Mouse (Mus musculus): Measurements from ENCODE around the gene Adad1. TPM values are rescaled to one million over a fixed set of nuclear protein-coding genes. Genes with fewer than 3 reads are reported as not detected.
A peak's percentile ranks its signal among the peaks of the same experiment; 100 is the strongest.

Gene Adad1
- 0.22 and 0.34 TPM in 2 replicates for polyA plus RNA-seq (2015; fragmentation: Nextera tagmentation; extraction: Ambion mirVana)

GRCm38 (mm10) chr3:37063406-37063805, at the start of gene Adad1:
TSS of gene Adad1 (plus strand) at chr3:37063527.
- no peaks in the 10 kb centered on the region for H3K36me3 ChIP-seq (ENCODE audit: poor library complexity, severe bottlenecking)
- ATAC-seq, result 0 out of 2 replicates have a peak, but pooled peaks have one; percentile 30
- H3K4me2 ChIP-seq, result peak within 1 kb of the TSS; percentile 36
- no peaks in the 10 kb centered on the region for H3K4me1 ChIP-seq
- peaks cover 31% of the 10 kb centered on the region for H3K9me3 ChIP-seq (replicated peaks)
- H3K4me3 ChIP-seq, result peak within 1 kb of the TSS; percentile 8; the same call in 1 of the 2 replicates
- no peak within 1 kb of the TSS for H3K9ac ChIP-seq
- H3K27me3 ChIP-seq, result no peaks in the 10 kb centered on the region
- WGBS, result 70% methylated on average over 28 of the region's 39 CpGs
- H3K27ac ChIP-seq, result no peak within 1 kb of the TSS

- no peaks in the 10 kb centered on the region for H3K9me3 ChIP-seq (replicated peaks)
- H3K27ac ChIP-seq, result no peak overlapping the region
- H3K4me1 ChIP-seq, result no peaks in the 10 kb centered on the region
- 83% methylated on average over 2 of the region's 2 CpGs for WGBS
- no peak for ATAC-seq
- H3K27me3 ChIP-seq, result no peaks in the 10 kb centered on the region
- H3K36me3 ChIP-seq (ENCODE audit: poor library complexity, severe bottlenecking), result peaks cover 48% of the 10 kb centered on the region
- no peak overlapping the region for H3K9ac ChIP-seq
- H3K4me2 ChIP-seq, result no peak overlapping the region
- no peak overlapping the region for H3K4me3 ChIP-seq
These were observed 25.3 kb upstream of the Adad1 start for GRCm38 (mm10) chr3:37037979-37038378.

- Histone ChIP-seq H3K27me3 (no peaks in the 10 kb centered on the region), H3K36me3 (ENCODE audit: poor library complexity, severe bottlenecking) (peaks cover 47% of the 10 kb centered on the region), H3K9me3 (replicated peaks) (no peaks in the 10 kb centered on the region), H3K9ac (no peak overlapping the region), H3K4me1 (no peaks in the 10 kb centered on the region), H3K27ac (no peak overlapping the region), H3K4me2 (no peak overlapping the region), H3K4me3 (no peak overlapping the region)
- ATAC-seq, result no peak
These were observed 23.5 kb upstream of the Adad1 start for GRCm38 (mm10) chr3:37039811-37040210.

- no peaks in the 10 kb centered on the region for H3K4me1 ChIP-seq
- no peaks in the 10 kb centered on the region for H3K27me3 ChIP-seq
- H3K36me3 ChIP-seq (ENCODE audit: poor library complexity, severe bottlenecking), result peaks cover 25% of the 10 kb centered on the region
- no peak overlapping the region for H3K4me2 ChIP-seq
- ATAC-seq, result no peak
- no peak overlapping the region for H3K9ac ChIP-seq
- no peak overlapping the region for H3K4me3 ChIP-seq
- H3K9me3 ChIP-seq (replicated peaks), result no peaks in the 10 kb centered on the region
- H3K27ac ChIP-seq, result no peak overlapping the region
- WGBS, result 97% methylated on average over 1 of the region's 1 CpGs
These were observed 11.8 kb upstream of the Adad1 start for GRCm38 (mm10) chr3:37051491-37051890.

GRCm38 (mm10) chr3:37073211-37073610, 9.9 kb downstream of the Adad1 start:
- Histone ChIP-seq H3K9ac (no peak overlapping the region), H3K9me3 (replicated peaks) (peaks cover 4% of the 10 kb centered on the region), H3K4me2 (no peak overlapping the region), H3K36me3 (ENCODE audit: poor library complexity, severe bottlenecking) (no peaks in the 10 kb centered on the region), H3K27ac (no peak overlapping the region), H3K4me3 (no peak overlapping the region), H3K4me1 (no peaks in the 10 kb centered on the region), H3K27me3 (no peaks in the 10 kb centered on the region)
- ATAC-seq, result no peak

- Histone ChIP-seq H3K4me1 (no peaks in the 10 kb centered on the region), H3K9ac (no peak overlapping the region), H3K4me2 (no peak overlapping the region), H3K36me3 (ENCODE audit: poor library complexity, severe bottlenecking) (no peaks in the 10 kb centered on the region), H3K4me3 (no peak overlapping the region), H3K9me3 (replicated peaks) (no peaks in the 10 kb centered on the region), H3K27ac (no peak overlapping the region), H3K27me3 (no peaks in the 10 kb centered on the region)
- ATAC-seq, result no peak
- 87% methylated on average over 4 of the region's 4 CpGs for WGBS
These were observed 21.5 kb downstream of the Adad1 start for GRCm38 (mm10) chr3:37084860-37085259.

- Histone ChIP-seq H3K27me3 (no peaks in the 10 kb centered on the region), H3K4me3 (no peak overlapping the region), H3K4me2 (no peak overlapping the region), H3K36me3 (ENCODE audit: poor library complexity, severe bottlenecking) (no peaks in the 10 kb centered on the region), H3K4me1 (no peaks in the 10 kb centered on the region), H3K27ac (no peak overlapping the region), H3K9ac (no peak overlapping the region), H3K9me3 (replicated peaks) (no peaks in the 10 kb centered on the region)
- ATAC-seq, result peak; percentile 82; the same call in 1 of the 2 replicates
These were observed 27.4 kb downstream of the Adad1 start for GRCm38 (mm10) chr3:37090721-37091120.

- ATAC-seq, result no peak
- Histone ChIP-seq H3K27ac (no peak within 1 kb of the TSS), H3K4me2 (no peak within 1 kb of the TSS), H3K9ac (no peak within 1 kb of the TSS), H3K9me3 (replicated peaks) (no peaks in the 10 kb centered on the region), H3K27me3 (no peaks in the 10 kb centered on the region), H3K36me3 (ENCODE audit: poor library complexity, severe bottlenecking) (no peaks in the 10 kb centered on the region), H3K4me3 (no peak within 1 kb of the TSS), H3K4me1 (no peaks in the 10 kb centered on the region)
- 80% methylated on average over 4 of the region's 4 CpGs for WGBS
These were observed 62.3 kb downstream of the Adad1 start, which contains the start of gene Il2 for GRCm38 (mm10) chr3:37125655-37126054. TSS of gene Il2 (minus strand) at chr3:37125959.

GRCm38 (mm10) chr3:37126162-37126561, 62.8 kb downstream of the Adad1 start:
- Histone ChIP-seq H3K9me3 (replicated peaks) (no peaks in the 10 kb centered on the region), H3K4me3 (no peak overlapping the region), H3K36me3 (ENCODE audit: poor library complexity, severe bottlenecking) (no peaks in the 10 kb centered on the region), H3K27me3 (no peaks in the 10 kb centered on the region), H3K4me1 (no peaks in the 10 kb centered on the region), H3K4me2 (no peak overlapping the region), H3K9ac (no peak overlapping the region), H3K27ac (no peak overlapping the region)
- WGBS, result 86% methylated on average over 4 of the region's 4 CpGs
- no peak for ATAC-seq

- no peak overlapping the region for H3K27ac ChIP-seq
- no peaks in the 10 kb centered on the region for H3K9me3 ChIP-seq (replicated peaks)
- no peaks in the 10 kb centered on the region for H3K4me1 ChIP-seq
- no peaks in the 10 kb centered on the region for H3K36me3 ChIP-seq (ENCODE audit: poor library complexity, severe bottlenecking)
- no peak overlapping the region for H3K4me2 ChIP-seq
- no peaks in the 10 kb centered on the region for H3K27me3 ChIP-seq
- no peak for ATAC-seq
- H3K4me3 ChIP-seq, result no peak overlapping the region
- H3K9ac ChIP-seq, result no peak overlapping the region
- 58% methylated on average over 4 of the region's 4 CpGs for WGBS
These were observed 64.9 kb downstream of the Adad1 start for GRCm38 (mm10) chr3:37128269-37128668.

- Histone ChIP-seq H3K9me3 (replicated peaks) (no peaks in the 10 kb centered on the region), H3K4me1 (no peaks in the 10 kb centered on the region), H3K9ac (no peak overlapping the region), H3K4me2 (no peak overlapping the region), H3K27ac (no peak overlapping the region), H3K36me3 (ENCODE audit: poor library complexity, severe bottlenecking) (no peaks in the 10 kb centered on the region), H3K4me3 (no peak overlapping the region), H3K27me3 (no peaks in the 10 kb centered on the region)
- WGBS, result 85% methylated on average over 2 of the region's 2 CpGs
- ATAC-seq, result no peak
These were observed 65.7 kb downstream of the Adad1 start for GRCm38 (mm10) chr3:37129063-37129462.

- H3K4me1 ChIP-seq, result no peaks in the 10 kb centered on the region
- no peak overlapping the region for H3K27ac ChIP-seq
- H3K27me3 ChIP-seq, result no peaks in the 10 kb centered on the region
- no peak for ATAC-seq
- WGBS, result 84% methylated on average over 4 of the region's 4 CpGs
- no peaks in the 10 kb centered on the region for H3K9me3 ChIP-seq (replicated peaks)
- no peaks in the 10 kb centered on the region for H3K36me3 ChIP-seq (ENCODE audit: poor library complexity, severe bottlenecking)
- H3K9ac ChIP-seq, result no peak overlapping the region
- no peak overlapping the region for H3K4me2 ChIP-seq
- no peak overlapping the region for H3K4me3 ChIP-seq
These were observed 73.9 kb downstream of the Adad1 start for GRCm38 (mm10) chr3:37137231-37137630.

GRCm38 (mm10) chr3:37139192-37139591, 75.9 kb downstream of the Adad1 start:
- no peak for ATAC-seq
- no peak overlapping the region for H3K4me3 ChIP-seq
- no peak overlapping the region for H3K4me2 ChIP-seq
- no peaks in the 10 kb centered on the region for H3K9me3 ChIP-seq (replicated peaks)
- H3K27me3 ChIP-seq, result no peaks in the 10 kb centered on the region
- H3K27ac ChIP-seq, result no peak overlapping the region
- no peak overlapping the region for H3K9ac ChIP-seq
- H3K36me3 ChIP-seq (ENCODE audit: poor library complexity, severe bottlenecking), result no peaks in the 10 kb centered on the region
- 77% methylated on average over 3 of the region's 3 CpGs for WGBS
- no peaks in the 10 kb centered on the region for H3K4me1 ChIP-seq

Measured in forebrain, embryonic 13.5 days (tissue).